Mouse (Mus musculus) left cerebral cortex, postnatal 36 days (tissue): ENCODE data around the gene Clec16a. TPM values are rescaled to one million over a fixed set of nuclear protein-coding genes. Genes with fewer than 3 reads are reported as not detected.

ENCODE experiments used
- DNase-seq, 2 experiments: peaks; one replicate each; pipeline ENCODE4 v3.0.0; 2021 to 2022; ENCODE audit warnings: low spot score in 2 of 2, mixed read lengths in 1 of 2
- intact Hi-C: fragments of 180-260 bp; cut with DNase I; formaldehyde crosslinking; loops from one replicate; pipeline ENCODE4 v1.15.1; 2025
- total RNA-seq, 2 experiments: library from RNA; stranded (reverse); gene quantifications; 2 replicates each; pipeline ENCODE4 v1.2.3; 2021

Clec16a gene
- total RNA-seq, 2 experiments from 2014 or later, result 92.4 to 97.8 TPM

DNA sequence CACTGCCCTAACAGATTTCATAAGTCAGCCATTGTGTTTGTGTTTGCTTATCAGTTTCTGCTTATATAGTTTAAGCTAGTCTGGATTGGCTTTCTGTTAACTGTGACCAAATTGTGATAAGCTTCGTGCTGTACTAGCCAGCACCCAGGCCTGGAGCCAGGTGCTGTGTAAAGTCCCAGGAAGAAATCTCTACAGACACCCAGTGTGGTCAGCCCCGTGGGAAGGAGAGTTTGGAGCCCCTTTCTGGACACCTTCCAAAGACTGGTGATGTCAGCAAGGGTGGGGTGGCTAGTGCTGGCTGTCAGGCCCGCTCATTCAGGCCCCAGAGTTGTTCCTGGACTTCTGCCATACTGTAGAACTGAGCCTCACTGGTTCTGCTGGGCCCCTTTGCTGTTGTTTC is 83.8 kb downstream of the Clec16a start:
- intact Hi-C loops, result loop anchor here (5.0 kb wide), 1 partner anchor 158 kb away; the partner anchor contains the start of genes Socs1 and Tnp2
- no peak for DNase-seq

DNA sequence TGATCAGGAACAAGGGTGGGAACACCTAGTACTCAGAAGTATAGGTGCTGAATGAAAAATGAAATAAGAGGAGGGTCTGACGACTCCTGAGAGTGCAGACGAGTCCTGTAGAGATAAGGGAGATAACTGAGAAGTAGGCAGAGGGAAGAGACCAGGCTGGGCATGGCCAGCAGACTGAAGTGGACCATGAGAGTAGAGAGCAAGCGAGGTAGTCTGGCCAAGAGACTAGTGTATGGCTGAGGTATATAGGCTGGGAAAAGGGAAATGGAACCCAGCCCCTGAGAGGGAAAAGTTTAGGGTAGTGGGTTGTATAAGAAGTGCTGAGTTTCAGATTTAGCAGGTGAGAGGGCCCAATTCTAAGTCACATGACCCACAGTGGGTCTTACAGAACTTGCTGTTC is 84.2 kb downstream of the Clec16a start:
- intact Hi-C loops, result loop anchor here (5.0 kb wide), 1 partner anchor 158 kb away; the partner anchor contains the start of genes Socs1 and Tnp2
- DNase-seq, result no peak

GRCm38 (mm10) chr16:10634940-10635339 is 89.8 kb downstream of the Clec16a start:
- DNase-seq, result no peak
- intact Hi-C loops, result no loop called here

- intact Hi-C loops, result no loop called here
- no peak for DNase-seq
These were observed 92.8 kb downstream of the Clec16a start for GRCm38 (mm10) chr16:10637898-10638297.

GRCm38 (mm10) chr16:10639111-10639889 is 94.2 kb downstream of the Clec16a start:
- no peak for DNase-seq
- intact Hi-C loops, result no loop called here

DNA sequence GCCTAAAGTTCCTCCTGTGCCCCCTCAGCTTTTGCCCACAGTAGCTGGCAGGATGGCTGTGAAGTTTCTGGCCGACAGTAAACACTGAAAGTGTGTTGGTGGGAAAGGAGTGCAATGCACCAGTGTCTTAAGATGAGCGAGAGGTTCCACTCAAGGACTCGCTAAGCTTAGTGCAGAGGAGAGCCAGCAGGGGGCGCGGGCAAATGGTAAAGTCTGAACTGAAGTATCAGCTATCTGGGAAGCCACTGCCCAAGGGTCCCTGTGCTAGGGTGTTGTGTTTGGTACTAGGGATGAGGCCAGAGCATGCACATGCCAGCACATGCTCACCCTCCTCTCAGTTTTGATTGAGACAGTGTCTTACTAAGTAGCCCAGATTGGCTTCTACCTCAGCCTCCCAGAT is 94.9 kb downstream of the Clec16a start:
- intact Hi-C loops, result no loop called here
- DNase-seq, result peak; percentile 59 to 70

DNA sequence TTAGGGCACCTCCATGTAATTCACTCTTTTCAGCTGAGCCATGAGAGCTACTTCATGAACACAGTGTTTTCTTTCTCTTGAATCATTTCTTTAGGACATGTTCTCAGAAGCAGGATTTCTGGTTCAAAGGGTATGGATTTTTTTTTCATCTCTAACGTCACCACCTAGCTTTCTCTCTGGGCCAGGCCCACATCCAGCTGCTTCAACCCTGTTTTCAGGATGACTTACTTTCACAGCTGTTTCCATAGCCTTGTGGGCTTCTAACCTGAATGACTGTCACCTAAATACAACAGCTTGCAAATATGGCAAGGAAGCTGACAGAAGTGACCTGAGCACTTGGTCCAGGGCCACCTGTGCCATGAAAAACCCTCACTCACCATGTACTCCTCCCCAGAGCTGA is 96.0 kb downstream of the Clec16a start:
- no peak for DNase-seq
- intact Hi-C loops, result no loop called here

- no peak for DNase-seq
- intact Hi-C loops, result no loop called here
These were observed 97.9 kb downstream of the Clec16a start for GRCm38 (mm10) chr16:10642857-10643633.

GRCm38 (mm10) chr16:10644238-10644637 is 99.1 kb downstream of the Clec16a start:
- intact Hi-C loops, result no loop called here
- DNase-seq, result no peak

- DNase-seq, result no peak
- intact Hi-C loops, result no loop called here
These were observed 99.6 kb downstream of the Clec16a start for GRCm38 (mm10) chr16:10644731-10645130.

- no peak for DNase-seq
- intact Hi-C loops, result no loop called here
These were observed 106.7 kb downstream of the Clec16a start for GRCm38 (mm10) chr16:10651804-10652203.

DNA sequence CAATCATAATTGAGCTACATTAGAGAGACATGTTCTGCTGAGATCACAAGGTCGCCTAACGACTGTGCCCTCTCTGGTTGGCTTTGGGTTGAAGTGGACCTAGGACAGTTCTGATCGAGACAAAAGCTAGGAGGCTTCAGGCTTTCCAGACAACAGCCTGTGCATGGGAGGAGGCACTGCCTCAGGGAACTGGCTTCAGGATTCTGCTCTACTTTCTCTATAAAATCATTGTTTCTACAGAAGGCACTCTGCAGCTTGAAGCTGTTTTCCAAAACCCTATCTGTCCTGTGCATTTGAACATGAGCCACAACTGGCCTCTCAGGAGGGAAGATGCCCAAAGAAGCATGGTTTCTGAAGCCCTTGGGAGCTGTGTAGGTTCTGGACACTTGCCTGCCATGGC is 107.8 kb downstream of the Clec16a start:
- intact Hi-C loops, result no loop called here
- no peak for DNase-seq

GRCm38 (mm10) chr16:10655236-10655635 is 110.1 kb downstream of the Clec16a start:
- no peak for DNase-seq
- intact Hi-C loops, result no loop called here

GRCm38 (mm10) chr16:10655926-10656325 is 110.8 kb downstream of the Clec16a start:
- intact Hi-C loops, result no loop called here
- no peak for DNase-seq

DNA sequence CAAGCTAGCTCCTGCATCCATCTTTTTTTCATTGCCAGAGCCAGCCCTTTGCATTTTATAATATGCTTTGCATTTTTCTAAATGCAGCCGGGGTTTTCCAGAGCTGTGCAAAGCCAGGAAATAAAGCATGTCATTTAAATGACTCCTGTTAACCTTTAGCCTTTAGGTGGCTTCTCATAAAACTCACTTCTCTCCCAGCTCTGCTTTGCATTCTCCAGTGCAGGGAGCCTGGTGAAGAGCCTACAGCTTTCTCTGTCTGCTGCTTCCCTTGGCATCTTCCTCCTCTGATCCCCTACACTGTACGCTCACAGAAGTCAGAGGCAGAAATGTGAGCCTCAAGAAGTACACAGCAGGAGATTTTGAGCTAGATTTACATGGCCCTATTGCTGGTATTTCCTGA is 111.3 kb downstream of the Clec16a start:
- no peak for DNase-seq
- intact Hi-C loops, result no loop called here

DNA sequence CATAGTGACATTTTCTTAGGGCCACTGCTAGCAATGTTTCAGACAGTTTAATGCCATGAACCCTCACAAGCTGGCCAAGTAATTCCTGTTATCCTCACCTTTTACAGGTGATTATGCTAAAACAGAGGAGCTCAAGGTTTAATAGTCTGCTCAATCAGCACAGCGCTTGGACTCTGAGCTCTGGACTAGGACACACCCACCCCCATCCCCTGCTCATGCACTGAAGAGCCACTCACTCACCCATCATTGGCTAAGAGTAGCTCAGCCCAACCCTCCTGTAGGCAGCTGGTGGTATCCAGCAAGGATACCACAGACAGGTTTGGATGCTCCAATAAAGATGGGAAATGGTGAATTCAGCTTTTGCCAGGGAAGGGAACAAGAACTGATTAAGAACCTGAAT is 111.8 kb downstream of the Clec16a start:
- DNase-seq, result no peak
- intact Hi-C loops, result no loop called here

- intact Hi-C loops, result no loop called here
- DNase-seq, result no peak
These were observed 114.1 kb downstream of the Clec16a start for GRCm38 (mm10) chr16:10659211-10659610.

- DNase-seq, result no peak
- intact Hi-C loops, result loop anchor here (10.0 kb wide), 1 partner anchor 124 kb away; the partner anchor contains the start of genes Socs1 and Tnp2
These were observed 115.4 kb downstream of the Clec16a start for GRCm38 (mm10) chr16:10660526-10660925.

DNA sequence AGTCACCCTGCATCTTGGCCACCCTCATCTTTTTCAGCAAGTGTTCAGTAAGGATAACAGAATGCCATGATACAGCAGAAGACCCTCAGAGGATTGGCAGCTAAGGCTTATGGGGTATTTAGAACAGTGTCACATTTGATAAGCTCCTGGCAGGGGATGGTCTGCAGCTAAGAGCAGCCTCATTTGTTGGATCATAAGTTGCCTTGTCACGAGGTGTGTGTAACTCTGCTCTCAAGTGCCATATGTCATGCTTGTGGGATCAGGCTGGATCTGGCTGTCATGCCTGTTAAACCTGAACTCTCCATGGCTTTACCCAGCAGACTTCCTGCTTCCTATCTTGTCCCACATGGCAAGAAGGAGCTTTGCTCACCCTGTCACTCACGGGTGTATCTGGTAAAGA is 116.2 kb downstream of the Clec16a start:
- DNase-seq, result no peak
- intact Hi-C loops, result loop anchor here (10.0 kb wide), 1 partner anchor 123 kb away; the partner anchor contains the start of genes Socs1 and Tnp2

DNA sequence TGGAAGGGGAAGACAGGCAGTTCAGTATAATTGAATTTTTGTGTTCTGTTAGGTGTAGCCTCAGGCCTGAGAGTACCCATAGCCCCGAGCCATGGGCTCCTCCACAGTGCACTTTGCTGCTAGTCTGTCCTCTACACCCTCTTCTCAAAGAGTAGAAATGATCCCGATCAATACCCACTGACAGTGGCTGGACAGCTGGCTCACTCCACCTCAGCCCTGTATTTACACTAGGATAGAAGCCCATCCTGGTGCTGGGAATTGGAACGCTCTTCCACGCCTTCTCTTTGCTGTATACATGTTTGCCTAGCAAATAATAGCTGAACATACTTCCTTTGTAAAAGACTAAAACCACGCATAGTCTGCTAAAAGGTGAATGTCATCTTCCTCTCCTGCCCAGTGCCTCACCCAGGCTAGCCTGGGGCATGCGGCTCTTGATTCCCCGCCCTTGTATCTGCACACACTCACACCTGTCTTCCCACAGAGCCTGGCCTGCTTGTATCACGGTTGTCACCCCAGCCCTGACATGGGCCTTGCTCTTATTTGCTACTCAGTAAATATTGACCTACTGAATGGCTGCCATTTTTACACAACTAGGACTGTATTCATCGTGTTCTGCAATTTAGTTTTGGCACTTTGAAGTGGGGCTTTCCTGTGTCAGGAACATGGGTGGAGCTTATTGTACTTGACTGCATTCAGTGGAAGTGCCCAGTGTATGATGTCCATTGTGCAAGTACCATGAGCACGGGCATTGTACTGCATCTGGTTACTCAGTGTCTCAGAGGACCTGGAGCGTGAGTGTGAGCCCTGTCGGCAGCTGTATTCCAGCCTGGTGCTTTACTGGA is 119.0 kb downstream of the Clec16a start:
- intact Hi-C loops, result loop anchor here (10.0 kb wide), 1 partner anchor 121 kb away; the partner anchor contains the start of genes Socs1 and Tnp2
- no peak for DNase-seq
